Mouse (Mus musculus) leukemia stem cell, adult 10-12 weeks (primary cell): ENCODE measurements around the gene U90926. TPM values are rescaled to one million over a fixed set of nuclear protein-coding genes. Genes with fewer than 3 reads are reported as not detected.

Source experiments
- polyA plus RNA-seq: library from polyadenylated mRNA; stranded (reverse); fragments of >175 nt; gene quantifications from 2 replicates; pipeline ENCODE4 v1.2.3, GENCODE M21; 2012; ENCODE audit warnings: low replicate concordance

The U90926 gene
- polyA plus RNA-seq, result not detected in 2 replicates

DNA sequence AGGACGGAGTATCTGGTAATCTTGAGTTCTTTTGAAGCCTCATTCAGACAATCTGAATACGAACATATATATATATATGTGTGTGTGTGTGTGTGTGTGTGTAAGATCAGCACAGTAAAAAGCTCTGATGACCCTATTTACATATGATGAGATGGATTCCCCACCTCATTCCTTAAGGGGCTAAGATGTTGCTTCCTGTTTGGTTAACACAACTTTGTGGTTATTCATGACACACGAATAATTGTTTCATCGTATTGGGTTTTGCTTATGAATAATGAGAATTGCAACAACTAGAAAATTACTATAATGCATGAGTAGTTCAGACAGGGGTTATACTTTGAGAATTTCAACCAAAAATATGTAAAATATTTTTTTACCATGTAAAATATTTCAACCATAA lies at the start of gene U90926:
TSS of gene U90926 (minus strand) at position 101 of the 400 bp plus-strand sequence.

DNA sequence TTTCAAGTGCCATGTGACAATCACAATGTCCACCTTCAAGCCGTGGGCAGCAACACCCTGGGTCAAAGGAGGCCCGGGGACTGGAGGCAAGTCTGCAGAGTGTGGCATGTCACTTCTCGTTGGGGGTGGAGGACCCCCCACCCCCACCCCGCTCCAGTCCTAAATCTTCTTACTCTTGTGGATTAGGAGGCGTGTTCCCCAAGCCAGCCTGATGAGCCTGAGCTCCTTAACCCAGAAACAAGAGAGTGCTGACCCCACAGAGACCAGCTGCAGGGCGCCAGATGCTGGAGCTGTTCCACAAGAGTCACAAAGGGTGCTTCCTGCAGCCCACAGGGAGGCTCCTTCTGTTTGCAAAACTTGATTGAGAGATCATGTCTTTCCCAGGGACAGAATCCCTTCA lies 41.0 kb upstream of the U90926 start, which contains the start of gene Ppef2:
TSS of gene Ppef2 (minus strand) at position 61 of the 400 bp plus-strand sequence.

Other genes with a start within 250 kb of the U90926 start
- 0.51 TPM in 1 of 2 replicates, not detected in the other for gene Odaph, start 227.9 kb downstream of the U90926 start, polyA plus RNA-seq
- gene Cdkl2, start 171.5 kb downstream of the U90926 start, polyA plus RNA-seq, result 0.08 and 0.39 TPM in 2 replicates
- 7.1 and 15.0 TPM in 2 replicates for gene G3bp2, start 131.7 kb downstream of the U90926 start, polyA plus RNA-seq
- gene Uso1, start 77.5 kb downstream of the U90926 start, polyA plus RNA-seq, result 3.6 and 111 TPM in 2 replicates
- not detected in 2 replicates for gene Ppef2, start 40.9 kb upstream of the U90926 start, polyA plus RNA-seq
- gene Naaa, start 62.8 kb upstream of the U90926 start, polyA plus RNA-seq, result 9.9 and 20.4 TPM in 2 replicates
- gene Sdad1, start 95.1 kb upstream of the U90926 start, polyA plus RNA-seq, result 53.0 and 55.4 TPM in 2 replicates
- 1.5 and 2.3 TPM in 2 replicates for gene Cxcl9, start 112.7 kb upstream of the U90926 start, polyA plus RNA-seq
- not detected in 2 replicates for gene Art3, start 116.4 kb upstream of the U90926 start, polyA plus RNA-seq
- gene Cxcl10, start 133.5 kb upstream of the U90926 start, polyA plus RNA-seq, result 0.77 TPM in 1 of 2 replicates, not detected in the other
- 2.9 and 27.9 TPM in 2 replicates for gene Nup54, start 219.8 kb upstream of the U90926 start, polyA plus RNA-seq